Mouse (Mus musculus): ENCODE measurements at regions not wholly inside any gene's neighbourhood (a gene's known extent, or its start where the extent isn't known, plus 50 kb on each side); places are given as distances from the start of the nearest gene placed in this dataset.

DNA sequence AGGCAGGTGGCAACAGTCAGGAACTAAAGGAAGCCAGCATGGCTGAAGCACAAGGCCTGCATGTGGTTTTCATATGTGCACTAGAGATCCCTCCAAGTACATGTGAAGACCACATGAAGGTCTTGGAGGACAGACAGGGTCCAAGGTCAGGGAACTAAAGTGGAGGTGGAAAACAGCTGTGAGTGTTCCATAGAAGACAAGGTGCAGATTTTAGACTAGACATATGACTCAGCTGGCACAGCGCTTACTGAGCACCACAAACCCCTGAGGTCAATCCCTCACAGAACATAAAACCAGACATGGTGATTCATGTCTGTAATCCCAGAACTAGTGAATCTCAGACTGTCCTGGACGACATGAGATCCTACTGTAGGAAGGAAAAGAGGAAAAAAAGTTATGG lies 75.3 kb upstream of the Rnf152 start:
- no peak overlapping the region for H3K4me3 ChIP-seq (ENCODE audit: low read length)
- ATAC-seq = no peak
- no peaks in the 10 kb centered on the region for H3K27me3 ChIP-seq (replicated peaks; ENCODE audit: control insufficient read depth, insufficient read depth, low read length)
- H3K4me1 ChIP-seq (ENCODE audit: control insufficient read depth, insufficient read depth, low read depth, low read length) = no peaks in the 10 kb centered on the region
- H3K36me3 ChIP-seq (ENCODE audit: control insufficient read depth, insufficient read depth, low read length) = no peaks in the 10 kb centered on the region
- no peaks in the 10 kb centered on the region for H3K9me3 ChIP-seq (ENCODE audit: control insufficient read depth, low read length)
- no peak overlapping the region for H3K9ac ChIP-seq (ENCODE audit: low read depth, low read length)
- H3K27ac ChIP-seq (ENCODE audit: low read depth, low read length) = no peak overlapping the region
- no peak overlapping the region for H3K4me2 ChIP-seq (ENCODE audit: low read length)
- 74% methylated on average over 2 of the region's 2 CpGs for WGBS

DNA sequence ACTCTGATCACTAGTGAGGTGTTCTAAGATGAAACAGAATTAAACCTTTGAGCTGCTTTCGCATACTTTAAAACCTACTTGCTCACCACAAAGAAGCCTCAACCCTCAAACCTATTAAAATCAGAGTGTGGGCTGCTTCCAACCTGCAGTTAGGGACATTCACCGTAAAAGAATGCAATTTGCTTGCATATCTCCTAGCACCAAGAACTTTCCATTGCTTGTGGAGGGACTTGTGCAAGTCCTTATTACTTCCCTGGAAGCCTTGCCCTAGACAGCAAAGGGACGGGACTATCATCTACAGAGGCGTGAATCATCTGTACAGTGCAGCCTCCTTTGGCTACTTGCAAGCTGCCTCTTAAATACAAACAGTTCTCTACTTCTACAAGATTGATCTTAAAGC lies 74.2 kb upstream of the Rnf152 start:
- no peaks in the 10 kb centered on the region for H3K4me1 ChIP-seq (ENCODE audit: control insufficient read depth, insufficient read depth, low read depth, low read length)
- no peaks in the 10 kb centered on the region for H3K36me3 ChIP-seq (ENCODE audit: control insufficient read depth, insufficient read depth, low read length)
- H3K4me3 ChIP-seq (ENCODE audit: low read length) = no peak overlapping the region
- no peak for ATAC-seq
- no peaks in the 10 kb centered on the region for H3K9me3 ChIP-seq (ENCODE audit: control insufficient read depth, low read length)
- H3K27me3 ChIP-seq (replicated peaks; ENCODE audit: control insufficient read depth, insufficient read depth, low read length) = no peaks in the 10 kb centered on the region
- WGBS = 91% methylated on average over 4 of the region's 4 CpGs
- no peak overlapping the region for H3K9ac ChIP-seq (ENCODE audit: low read depth, low read length)
- no peak overlapping the region for H3K27ac ChIP-seq (ENCODE audit: low read depth, low read length)
- H3K4me2 ChIP-seq (ENCODE audit: low read length) = no peak overlapping the region

DNA sequence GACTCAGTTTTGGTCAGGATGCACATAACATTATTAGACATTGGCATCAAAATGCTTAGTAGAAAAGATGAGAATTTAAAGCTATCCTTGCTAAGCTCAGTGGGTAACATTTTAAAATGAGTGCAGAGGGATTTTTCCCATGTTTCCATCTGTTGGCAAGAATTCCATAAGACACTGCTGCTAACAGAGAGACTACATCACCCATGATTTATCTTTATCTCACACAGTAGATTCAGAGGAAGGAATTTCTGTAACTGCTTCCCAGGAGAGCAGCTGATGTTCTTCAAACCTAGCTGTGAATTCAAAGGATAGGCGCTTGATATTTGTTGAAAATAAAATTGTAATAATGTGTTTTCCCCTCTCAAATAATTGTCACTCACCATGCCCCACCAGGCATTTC lies 71.7 kb upstream of the Rnf152 start:
- WGBS = 84% methylated on average over 1 of the region's 1 CpGs
- H3K27me3 ChIP-seq (replicated peaks; ENCODE audit: control insufficient read depth, insufficient read depth, low read length) = no peaks in the 10 kb centered on the region
- no peak overlapping the region for H3K9ac ChIP-seq (ENCODE audit: low read depth, low read length)
- H3K27ac ChIP-seq (ENCODE audit: low read depth, low read length) = no peak overlapping the region
- no peaks in the 10 kb centered on the region for H3K36me3 ChIP-seq (ENCODE audit: control insufficient read depth, insufficient read depth, low read length)
- H3K4me3 ChIP-seq (ENCODE audit: low read length) = no peak overlapping the region
- H3K4me2 ChIP-seq (ENCODE audit: low read length) = no peak overlapping the region
- no peaks in the 10 kb centered on the region for H3K4me1 ChIP-seq (ENCODE audit: control insufficient read depth, insufficient read depth, low read depth, low read length)
- ATAC-seq = no peak
- H3K9me3 ChIP-seq (ENCODE audit: control insufficient read depth, low read length) = no peaks in the 10 kb centered on the region

DNA sequence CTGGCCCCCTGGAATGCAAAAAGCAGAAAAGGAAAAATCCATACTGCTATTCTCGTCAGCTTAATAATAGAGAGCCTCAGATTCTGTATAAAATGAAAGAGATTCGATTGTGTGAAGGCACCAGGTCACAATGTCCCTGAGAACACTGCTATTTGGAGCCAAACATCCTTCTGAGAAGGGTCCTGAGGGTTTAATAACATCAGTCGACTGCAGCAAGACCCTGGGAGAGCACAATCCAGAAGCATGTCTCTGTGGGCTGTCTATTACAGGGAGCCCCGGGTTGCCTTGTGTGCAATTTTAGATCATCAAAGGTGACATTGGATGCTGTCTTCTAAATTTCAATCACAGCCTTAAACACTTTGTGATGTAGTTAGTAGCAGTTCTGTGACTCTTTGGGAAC lies 69.6 kb upstream of the Rnf152 start:
- Histone ChIP-seq H3K36me3 (ENCODE audit: control insufficient read depth, insufficient read depth, low read length) (no peaks in the 10 kb centered on the region), H3K4me3 (ENCODE audit: low read length) (no peak overlapping the region), H3K27ac (ENCODE audit: low read depth, low read length) (no peak overlapping the region), H3K4me2 (ENCODE audit: low read length) (no peak overlapping the region), H3K9ac (ENCODE audit: low read depth, low read length) (no peak overlapping the region; the same call in 1 of the 2 replicates), H3K27me3 (replicated peaks; ENCODE audit: control insufficient read depth, insufficient read depth, low read length) (no peaks in the 10 kb centered on the region), H3K4me1 (ENCODE audit: control insufficient read depth, insufficient read depth, low read depth, low read length) (no peaks in the 10 kb centered on the region), H3K9me3 (ENCODE audit: control insufficient read depth, low read length) (no peaks in the 10 kb centered on the region)
- no peak for ATAC-seq
- 45% methylated on average over 4 of the region's 4 CpGs for WGBS

DNA sequence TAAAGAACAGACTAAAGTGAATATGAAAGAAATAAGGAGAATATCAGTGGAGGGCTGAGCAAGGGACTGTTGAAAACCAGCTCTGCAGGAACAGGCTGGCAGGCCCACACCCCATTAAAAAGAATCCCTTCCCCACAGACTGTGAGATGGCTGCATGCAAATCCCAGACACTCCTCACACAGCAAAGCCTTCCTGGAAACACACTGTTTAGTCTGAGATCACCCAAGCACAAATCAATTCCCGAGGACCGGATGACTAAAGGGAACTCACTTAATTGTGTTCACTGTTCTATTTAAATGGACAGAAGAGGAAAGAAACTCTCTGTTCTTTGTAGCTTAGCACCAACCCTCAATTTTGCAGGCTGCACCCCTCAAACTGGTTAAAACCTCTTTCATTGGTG lies 66.9 kb upstream of the Rnf152 start:
- Histone ChIP-seq H3K36me3 (ENCODE audit: control insufficient read depth, insufficient read depth, low read length) (no peaks in the 10 kb centered on the region), H3K9ac (ENCODE audit: low read depth, low read length) (no peak overlapping the region), H3K4me1 (ENCODE audit: control insufficient read depth, insufficient read depth, low read depth, low read length) (no peaks in the 10 kb centered on the region), H3K27me3 (replicated peaks; ENCODE audit: control insufficient read depth, insufficient read depth, low read length) (no peaks in the 10 kb centered on the region), H3K4me3 (ENCODE audit: low read length) (no peak overlapping the region), H3K9me3 (ENCODE audit: control insufficient read depth, low read length) (no peaks in the 10 kb centered on the region), H3K27ac (ENCODE audit: low read depth, low read length) (no peak overlapping the region), H3K4me2 (ENCODE audit: low read length) (no peak overlapping the region)
- 23% methylated on average over 2 of the region's 2 CpGs for WGBS
- no peak for ATAC-seq

DNA sequence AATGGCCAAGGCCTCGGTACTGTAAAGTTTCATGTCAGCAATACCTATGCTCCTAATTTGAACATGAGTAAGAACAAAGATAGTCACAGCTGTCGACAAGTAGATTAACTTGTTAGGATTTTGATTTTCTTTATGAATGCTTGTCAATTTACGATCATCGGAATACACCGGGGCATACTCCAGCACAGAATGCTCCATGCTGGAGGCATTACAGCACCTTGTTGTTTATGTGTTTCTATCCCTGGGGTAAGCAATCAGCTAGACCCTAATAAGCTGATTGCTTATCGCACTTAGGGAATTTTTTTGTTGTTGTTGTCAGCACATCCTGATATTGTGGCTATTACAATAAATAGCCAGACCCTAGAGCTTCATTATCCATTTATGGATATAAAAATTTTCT lies 66.4 kb upstream of the Rnf152 start:
- Histone ChIP-seq H3K4me1 (ENCODE audit: control insufficient read depth, insufficient read depth, low read depth, low read length) (no peaks in the 10 kb centered on the region), H3K36me3 (ENCODE audit: control insufficient read depth, insufficient read depth, low read length) (no peaks in the 10 kb centered on the region), H3K4me2 (ENCODE audit: low read length) (no peak overlapping the region), H3K4me3 (ENCODE audit: low read length) (no peak overlapping the region), H3K9me3 (ENCODE audit: control insufficient read depth, low read length) (no peaks in the 10 kb centered on the region), H3K27me3 (replicated peaks; ENCODE audit: control insufficient read depth, insufficient read depth, low read length) (no peaks in the 10 kb centered on the region), H3K9ac (ENCODE audit: low read depth, low read length) (no peak overlapping the region), H3K27ac (ENCODE audit: low read depth, low read length) (no peak overlapping the region)
- ATAC-seq = no peak
- 77% methylated on average over 6 of the region's 6 CpGs for WGBS

DNA sequence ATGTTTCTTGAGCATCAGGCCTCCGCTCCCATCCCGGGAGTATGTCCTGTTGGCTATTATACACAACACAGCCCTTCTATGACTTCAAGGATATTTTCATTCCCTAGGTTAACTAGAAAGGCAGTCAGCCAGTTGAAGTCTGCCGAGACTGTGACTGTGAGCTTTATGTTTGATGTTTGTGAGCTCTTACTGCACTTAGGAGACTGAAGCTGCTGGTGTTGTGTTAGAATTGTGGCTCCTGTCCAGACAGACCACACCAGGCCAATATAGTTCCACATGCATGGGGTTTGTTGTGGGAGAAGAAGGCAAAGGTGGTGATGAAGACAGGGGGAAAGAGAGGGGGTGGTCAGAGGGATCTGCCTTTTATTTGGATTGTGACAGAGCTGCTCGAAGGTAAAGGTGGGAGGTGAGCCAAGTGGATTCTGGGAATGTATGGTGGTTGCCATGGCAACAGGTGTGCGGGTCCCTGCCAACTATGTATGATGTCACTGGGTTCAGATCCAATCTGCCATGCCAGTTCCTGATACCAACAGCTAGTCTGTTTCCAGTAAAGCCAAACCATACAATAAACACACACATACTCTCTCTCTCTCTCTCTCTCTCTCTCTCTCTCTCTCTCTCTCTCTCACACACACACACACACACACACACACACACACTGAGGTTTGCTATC lies 64.0 kb upstream of the Rnf152 start:
- Histone ChIP-seq H3K4me3 (ENCODE audit: low read length) (no peak overlapping the region), H3K9ac (ENCODE audit: low read depth, low read length) (no peak overlapping the region), H3K27me3 (replicated peaks; ENCODE audit: control insufficient read depth, insufficient read depth, low read length) (no peaks in the 10 kb centered on the region), H3K4me1 (ENCODE audit: control insufficient read depth, insufficient read depth, low read depth, low read length) (no peaks in the 10 kb centered on the region), H3K36me3 (ENCODE audit: control insufficient read depth, insufficient read depth, low read length) (no peaks in the 10 kb centered on the region), H3K27ac (ENCODE audit: low read depth, low read length) (no peak overlapping the region), H3K4me2 (ENCODE audit: low read length) (no peak overlapping the region), H3K9me3 (ENCODE audit: control insufficient read depth, low read length) (no peaks in the 10 kb centered on the region)
- 0 out of 2 replicates have a peak, but pooled peaks have one; percentile 45 for ATAC-seq
- WGBS = 75% methylated on average over 5 of the region's 5 CpGs
